Mouse (Mus musculus) thymus, postnatal 36 days (tissue): ENCODE results near the gene Tmem178b.

Experiments
- DNase-seq, 2 experiments: peaks; one replicate each; pipeline ENCODE4 v3.0.0; 2022; ENCODE audit warnings: mixed read lengths in 2 of 2

The Tmem178b gene

GRCm38 (mm10) chr6:40019396-40019795 is 146.3 kb downstream of the Tmem178b start:
- DNase-seq: no peak

- DNase-seq: no peak
Observed at GRCm38 (mm10) chr6:40023592-40024335, 150.7 kb downstream of the Tmem178b start.

- no peak for DNase-seq
Observed at GRCm38 (mm10) chr6:40024336-40024934, 151.4 kb downstream of the Tmem178b start.

DNA sequence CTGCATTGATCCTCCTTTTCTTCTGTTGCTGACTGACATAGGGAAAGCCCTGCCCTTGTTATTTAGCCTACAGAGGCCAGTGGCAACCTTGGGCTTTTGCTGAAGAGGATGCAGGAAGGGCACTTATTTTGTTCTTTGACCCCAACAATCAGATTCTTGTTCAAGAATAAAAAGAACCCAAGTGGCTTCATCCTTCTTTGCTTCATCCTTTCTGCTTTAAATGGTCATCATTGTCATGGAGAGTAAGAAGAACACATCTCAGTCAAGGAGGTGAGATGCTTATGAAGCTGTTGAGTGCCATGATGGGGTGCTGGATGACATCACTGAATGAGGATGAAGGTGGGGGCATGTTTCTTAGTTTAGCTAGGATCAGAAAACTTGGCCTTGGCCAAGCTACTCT is 159.8 kb downstream of the Tmem178b start:
- DNase-seq: no peak

- no peak for DNase-seq
Observed at GRCm38 (mm10) chr6:40033935-40034334, 160.9 kb downstream of the Tmem178b start.

DNA sequence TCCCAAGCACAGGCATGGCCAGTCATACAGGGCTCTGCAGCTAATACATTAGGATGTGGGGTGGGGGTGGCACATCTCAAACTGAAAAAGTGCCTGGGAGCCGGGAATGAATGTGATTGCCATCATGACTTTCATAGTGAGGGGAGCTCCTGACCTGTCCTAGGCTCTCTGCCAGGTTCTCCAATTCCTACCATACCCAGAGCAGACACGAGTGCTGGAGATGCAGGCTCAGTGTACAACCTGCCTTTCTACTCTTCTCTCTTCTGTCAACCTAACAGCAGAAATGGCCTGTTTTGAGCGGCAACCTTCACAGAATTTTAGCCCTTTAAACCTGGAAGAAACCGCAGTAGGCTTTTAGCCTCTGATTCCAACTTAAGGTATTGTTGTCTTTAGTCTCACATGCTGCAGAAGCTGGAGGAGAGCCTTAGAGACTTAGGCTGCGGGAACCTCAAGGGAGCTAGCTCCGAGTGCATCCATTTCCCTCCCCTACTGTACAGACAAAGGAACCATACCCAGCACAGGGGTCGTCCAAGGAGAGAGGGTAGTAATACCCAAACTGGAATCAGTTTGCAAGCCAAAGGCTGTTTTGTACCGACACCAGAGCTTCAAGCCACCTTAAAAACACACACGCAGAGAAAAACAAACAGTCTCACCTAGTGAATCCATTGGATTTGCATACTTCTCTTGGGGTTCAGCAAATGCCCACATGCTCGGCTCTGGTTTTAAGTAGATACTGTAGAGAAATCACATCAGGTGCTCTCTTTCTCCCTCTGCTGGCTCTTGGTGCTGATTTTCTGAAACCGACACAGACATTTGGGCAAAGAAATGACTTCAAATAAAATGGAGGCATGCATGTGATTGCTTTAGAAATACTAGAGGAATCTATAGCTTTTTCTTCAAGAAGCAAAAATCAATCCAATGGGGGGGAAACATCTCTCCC is 176.2 kb downstream of the Tmem178b start:
- no peak for DNase-seq

- no peak for DNase-seq
Observed at GRCm38 (mm10) chr6:40049909-40050484, 176.9 kb downstream of the Tmem178b start.

- no peak for DNase-seq
Observed at GRCm38 (mm10) chr6:40051698-40052097, 178.6 kb downstream of the Tmem178b start.

- no peak for DNase-seq
Observed at GRCm38 (mm10) chr6:40052593-40052992, 179.5 kb downstream of the Tmem178b start.

DNA sequence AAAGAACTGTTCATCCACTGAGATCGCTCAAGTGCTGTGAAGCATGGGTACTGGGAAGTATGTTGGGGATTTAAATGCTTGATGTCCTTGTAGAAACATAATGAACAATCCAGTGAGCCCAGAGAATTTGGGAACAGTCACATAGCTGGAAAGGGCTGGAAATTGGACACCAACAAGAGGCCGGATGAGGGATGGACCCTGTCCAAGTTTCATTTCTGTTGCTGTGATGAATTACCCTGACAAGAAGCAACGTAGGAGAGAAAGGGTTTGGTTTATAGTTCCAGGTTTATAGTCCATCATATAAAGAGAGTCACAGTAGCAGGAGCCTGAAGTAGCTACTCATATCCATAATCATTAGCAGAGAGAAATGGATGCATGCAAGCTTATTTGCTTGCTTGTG is 186.4 kb downstream of the Tmem178b start:
- DNase-seq: no peak

GRCm38 (mm10) chr6:40061327-40062189 is 188.5 kb downstream of the Tmem178b start:
- DNase-seq: no peak

- no peak for DNase-seq
Observed at GRCm38 (mm10) chr6:40062190-40062501, 189.1 kb downstream of the Tmem178b start.

GRCm38 (mm10) chr6:40063438-40063837 is 190.4 kb downstream of the Tmem178b start:
- no peak for DNase-seq

- DNase-seq: no peak
Observed at GRCm38 (mm10) chr6:40063899-40064298, 190.8 kb downstream of the Tmem178b start.

DNA sequence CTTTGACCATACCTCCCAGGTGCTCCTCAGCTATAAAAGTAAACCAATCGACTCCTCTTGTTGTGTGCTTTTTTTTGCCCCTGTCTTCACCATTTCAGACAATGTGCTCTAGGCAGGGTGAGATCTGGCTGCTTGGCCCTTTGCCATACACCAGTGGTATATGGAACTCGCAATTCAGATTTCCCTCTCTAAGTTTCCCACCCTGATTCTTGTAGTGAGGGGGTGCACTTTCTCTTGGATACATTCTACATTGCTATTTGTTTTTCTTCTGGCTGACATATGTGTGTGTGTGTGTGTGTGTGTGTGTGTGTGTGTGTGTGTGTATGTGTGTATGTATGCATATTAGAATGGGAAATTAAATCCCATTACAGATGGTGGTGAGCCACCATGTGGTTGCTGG is 191.3 kb downstream of the Tmem178b start:
- no peak for DNase-seq

GRCm38 (mm10) chr6:40068467-40068866 is 195.4 kb downstream of the Tmem178b start:
- no peak for DNase-seq

DNA sequence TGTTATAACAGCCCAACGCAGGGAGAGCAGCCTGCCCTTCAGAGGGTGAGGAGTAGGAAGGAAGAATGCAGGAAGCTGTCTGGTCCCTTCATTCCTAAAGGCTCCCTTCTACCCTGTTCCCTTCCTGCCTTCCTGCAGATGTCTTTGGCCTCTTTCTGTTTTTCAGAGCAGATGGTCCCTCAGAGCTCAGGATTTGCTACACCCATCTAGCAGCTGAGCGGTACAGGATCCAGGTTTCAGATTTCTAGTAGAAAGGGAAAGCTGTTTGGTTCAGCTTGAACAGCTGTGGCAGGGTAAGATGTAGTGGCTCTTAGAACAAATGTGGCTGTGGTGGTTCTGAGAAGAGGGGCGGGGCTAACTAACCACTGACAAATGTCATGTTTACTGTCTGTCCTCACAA is 197.9 kb downstream of the Tmem178b start:
- no peak for DNase-seq

DNA sequence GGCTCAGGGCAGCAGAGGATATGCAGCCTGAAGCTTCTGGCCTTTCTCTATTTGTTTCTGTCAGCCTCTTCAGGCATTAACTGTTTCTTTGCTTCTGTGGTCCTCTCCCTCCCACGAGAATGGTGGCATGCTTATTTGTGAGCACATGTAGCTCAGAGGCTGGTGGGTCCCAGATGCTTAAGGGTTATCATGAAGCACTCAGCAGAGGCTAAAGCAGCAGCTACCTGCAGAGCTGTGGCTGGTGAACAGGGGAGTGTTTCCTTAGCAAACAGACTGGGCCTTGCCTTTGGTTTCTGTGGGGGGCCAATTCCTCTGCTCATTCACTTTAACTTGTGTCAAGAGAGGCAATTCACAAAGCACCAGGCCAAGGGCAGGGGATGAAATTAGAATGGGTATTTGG is 203.0 kb downstream of the Tmem178b start:
- DNase-seq: no peak

GRCm38 (mm10) chr6:40076670-40077313 is 203.7 kb downstream of the Tmem178b start:
- DNase-seq: no peak

- DNase-seq: no peak
Observed at GRCm38 (mm10) chr6:40078353-40078752, 205.3 kb downstream of the Tmem178b start.

GRCm38 (mm10) chr6:40083726-40084125 is 210.7 kb downstream of the Tmem178b start:
- no peak for DNase-seq

GRCm38 (mm10) chr6:40091250-40091651 is 218.2 kb downstream of the Tmem178b start:
- DNase-seq: no peak
